Mouse (Mus musculus): ENCODE results near the gene Rnaset2a. TPM values are rescaled to one million over a fixed set of nuclear protein-coding genes. Genes with fewer than 3 reads are reported as not detected.
A peak's percentile ranks its signal among the peaks of the same experiment; 100 is the strongest.
"Not testable (repeated sequence)": the region's sequence is repeated elsewhere in the genome, so short reads cannot be mapped to it uniquely, and the experiment has no call there.

Gene Rnaset2a
- polyA plus RNA-seq, 1 experiment from 2014 or later, result 39.0 TPM

DNA sequence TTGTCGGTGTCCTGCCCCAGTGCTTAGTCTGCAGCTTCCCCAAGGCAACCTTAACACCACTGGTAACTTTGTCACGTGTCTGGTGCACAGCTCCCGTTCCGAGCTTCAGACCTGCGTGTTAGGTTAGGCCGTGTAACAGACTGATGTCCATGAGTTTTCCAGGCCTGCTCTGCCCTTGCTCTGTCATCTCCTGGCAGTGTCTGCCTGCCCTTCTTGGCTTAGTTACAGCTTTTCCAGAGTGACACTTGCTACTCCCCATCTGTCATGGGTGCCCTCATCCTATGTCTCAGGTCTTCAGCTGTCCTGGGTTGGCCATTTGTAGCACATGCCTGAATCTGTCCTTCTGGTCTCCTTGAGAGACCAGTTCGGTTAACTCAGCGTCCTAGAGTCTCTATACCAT is 19.5 kb upstream of the Rnaset2a start:
- ATAC-seq; H3K9me3 ChIP-seq (ENCODE audit: control insufficient read depth, low read length); H3K27ac ChIP-seq (ENCODE audit: low read length); H3K4me2 ChIP-seq (ENCODE audit: low read depth, low read length); H3K36me3 ChIP-seq (ENCODE audit: control insufficient read depth, insufficient read depth, low read length); H3K9ac ChIP-seq (ENCODE audit: low read depth, low read length); H3K4me1 ChIP-seq (ENCODE audit: control insufficient read depth, insufficient read depth, low read length); H3K27me3 ChIP-seq (replicated peaks; ENCODE audit: control insufficient read depth, insufficient read depth, low read length); H3K4me3 ChIP-seq (ENCODE audit: low read length): not testable (repeated sequence)
- WGBS, result 86% methylated on average over 5 of the region's 8 CpGs

DNA sequence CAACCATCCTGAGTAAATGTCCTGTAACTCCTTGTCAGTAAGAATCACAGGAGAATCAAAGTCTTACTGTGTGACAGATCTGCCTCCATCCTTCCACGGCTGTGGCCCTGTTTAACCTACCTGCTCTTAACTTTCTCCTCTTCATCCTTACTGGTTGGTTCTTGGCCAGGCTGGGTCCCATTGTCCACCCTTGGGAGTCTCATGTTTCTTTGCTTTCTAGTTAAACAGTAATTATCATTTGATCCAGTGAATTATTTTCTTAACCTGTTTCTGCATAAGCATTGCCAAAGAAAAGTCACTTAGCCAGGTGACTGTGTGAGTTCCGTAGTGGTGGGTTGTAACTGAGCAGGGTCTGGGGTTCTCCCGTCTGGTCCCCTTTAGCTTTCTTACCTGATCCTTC is 18.6 kb upstream of the Rnaset2a start:
- Histone ChIP-seq H3K4me3 (ENCODE audit: low read length) (peak overlapping the region; percentile 51; the same call in 1 of the 2 replicates), H3K4me2 (ENCODE audit: low read depth, low read length) (0 out of 2 replicates have a peak overlapping the region, but pooled peaks have one; percentile 22)
- H3K9ac ChIP-seq (ENCODE audit: low read depth, low read length); H3K9me3 ChIP-seq (ENCODE audit: control insufficient read depth, low read length); H3K27me3 ChIP-seq (replicated peaks; ENCODE audit: control insufficient read depth, insufficient read depth, low read length); H3K36me3 ChIP-seq (ENCODE audit: control insufficient read depth, insufficient read depth, low read length); H3K27ac ChIP-seq (ENCODE audit: low read length); ATAC-seq; H3K4me1 ChIP-seq (ENCODE audit: control insufficient read depth, insufficient read depth, low read length): not testable (repeated sequence)
- 53% methylated on average over 2 of the region's 3 CpGs for WGBS

GRCm38 (mm10) chr17:8165977-8166376 is 18.1 kb upstream of the Rnaset2a start:
- ATAC-seq; H3K27ac ChIP-seq (ENCODE audit: low read length); H3K4me1 ChIP-seq (ENCODE audit: control insufficient read depth, insufficient read depth, low read length); H3K27me3 ChIP-seq (replicated peaks; ENCODE audit: control insufficient read depth, insufficient read depth, low read length); H3K36me3 ChIP-seq (ENCODE audit: control insufficient read depth, insufficient read depth, low read length); H3K9me3 ChIP-seq (ENCODE audit: control insufficient read depth, low read length): not testable (repeated sequence)
- Histone ChIP-seq H3K4me2 (ENCODE audit: low read depth, low read length) (0 out of 2 replicates have a peak overlapping the region, but pooled peaks have one; percentile 22), H3K9ac (ENCODE audit: low read depth, low read length) (peak overlapping the region; percentile 58; the same call in 1 of the 2 replicates), H3K4me3 (ENCODE audit: low read length) (peak overlapping the region; percentile 51)
- under 1% methylated on average over 10 of the region's 11 CpGs for WGBS

GRCm38 (mm10) chr17:8165608-8165945 is 17.7 kb upstream of the Rnaset2a start:
- not testable (repeated sequence) for H3K36me3 ChIP-seq (ENCODE audit: control insufficient read depth, insufficient read depth, low read length); H3K27ac ChIP-seq (ENCODE audit: low read length); H3K27me3 ChIP-seq (replicated peaks; ENCODE audit: control insufficient read depth, insufficient read depth, low read length); H3K9me3 ChIP-seq (ENCODE audit: control insufficient read depth, low read length); H3K4me2 ChIP-seq (ENCODE audit: low read depth, low read length); H3K4me1 ChIP-seq (ENCODE audit: control insufficient read depth, insufficient read depth, low read length); ATAC-seq
- Histone ChIP-seq H3K4me3 (ENCODE audit: low read length) (peak overlapping the region; percentile 51), H3K9ac (ENCODE audit: low read depth, low read length) (peak overlapping the region; percentile 58; the same call in 1 of the 2 replicates)
- under 1% methylated on average over 35 of the region's 42 CpGs for WGBS

DNA sequence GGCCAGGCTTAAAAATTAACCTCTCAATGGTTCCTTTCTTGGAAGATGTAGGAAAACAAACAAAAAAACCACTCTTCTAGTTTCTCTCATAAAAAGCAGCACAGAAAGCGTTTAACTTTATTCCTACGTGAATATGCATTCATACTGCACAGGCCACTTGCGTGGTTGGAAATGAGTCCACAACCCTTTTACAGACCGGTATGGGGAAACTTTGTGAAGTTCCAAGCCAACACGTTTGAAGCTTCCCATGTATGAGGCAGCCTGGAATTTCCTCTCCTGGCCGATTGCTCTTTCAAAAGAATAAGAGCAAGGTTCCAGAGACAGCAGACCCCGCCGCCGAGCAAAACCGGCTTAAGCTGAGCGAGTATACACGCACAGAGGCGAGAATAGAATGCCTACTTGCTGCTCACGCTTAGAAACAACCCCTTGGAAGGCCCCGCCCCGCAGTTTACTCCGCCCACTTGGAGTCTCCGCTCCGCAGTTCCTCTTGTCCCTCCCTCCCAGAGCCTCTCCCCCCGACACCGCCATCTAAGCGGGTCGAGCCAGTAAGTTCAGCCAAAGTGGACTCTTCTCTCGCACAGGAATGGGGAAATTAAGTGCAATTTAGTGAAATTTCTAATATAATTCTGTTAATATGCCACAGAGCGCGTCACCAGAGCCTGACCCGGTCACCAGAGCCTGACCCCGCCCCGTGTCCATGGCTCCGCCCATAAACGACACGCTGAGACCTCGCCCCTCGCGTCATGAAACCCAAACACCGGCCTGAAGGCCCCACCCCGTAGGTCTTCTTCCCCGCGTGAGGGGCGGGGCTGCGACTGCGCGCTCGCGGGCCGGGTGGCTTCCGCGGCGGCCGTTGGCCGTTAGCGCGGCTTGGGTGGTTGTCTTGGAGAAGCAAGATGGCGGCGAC is 17.1 kb upstream of the Rnaset2a start, which contains the start of gene Fgfr1op:
TSS of gene Fgfr1op (plus strand) at position 801 of the 907 bp plus-strand sequence.
- H3K4me1 ChIP-seq (ENCODE audit: control insufficient read depth, insufficient read depth, low read length); H3K9me3 ChIP-seq (ENCODE audit: control insufficient read depth, low read length); H3K27ac ChIP-seq (ENCODE audit: low read length); H3K27me3 ChIP-seq (replicated peaks; ENCODE audit: control insufficient read depth, insufficient read depth, low read length); H3K36me3 ChIP-seq (ENCODE audit: control insufficient read depth, insufficient read depth, low read length): not testable (repeated sequence)
- Histone ChIP-seq H3K4me3 (ENCODE audit: low read length) (peak within 1 kb of the TSS; percentile 51), H3K4me2 (ENCODE audit: low read depth, low read length) (peak within 1 kb of the TSS; percentile 43), H3K9ac (ENCODE audit: low read depth, low read length) (peak within 1 kb of the TSS; percentile 58; the same call in 1 of the 2 replicates)
- peak; percentile 98 for ATAC-seq
- under 1% methylated on average over 12 of the region's 55 CpGs for WGBS

- H3K4me1 ChIP-seq (ENCODE audit: control insufficient read depth, insufficient read depth, low read length); ATAC-seq; H3K4me2 ChIP-seq (ENCODE audit: low read depth, low read length); H3K9me3 ChIP-seq (ENCODE audit: control insufficient read depth, low read length); H3K36me3 ChIP-seq (ENCODE audit: control insufficient read depth, insufficient read depth, low read length); H3K9ac ChIP-seq (ENCODE audit: low read depth, low read length); H3K27ac ChIP-seq (ENCODE audit: low read length); H3K27me3 ChIP-seq (replicated peaks; ENCODE audit: control insufficient read depth, insufficient read depth, low read length); H3K4me3 ChIP-seq (ENCODE audit: low read length): not testable (repeated sequence)
- WGBS, result 46% methylated on average over 2 of the region's 3 CpGs
These were observed 13.1 kb upstream of the Rnaset2a start for GRCm38 (mm10) chr17:8160969-8161368.

- not testable (repeated sequence) for ATAC-seq; H3K9me3 ChIP-seq (ENCODE audit: control insufficient read depth, low read length); H3K36me3 ChIP-seq (ENCODE audit: control insufficient read depth, insufficient read depth, low read length); H3K4me1 ChIP-seq (ENCODE audit: control insufficient read depth, insufficient read depth, low read length); H3K4me3 ChIP-seq (ENCODE audit: low read length); H3K27me3 ChIP-seq (replicated peaks; ENCODE audit: control insufficient read depth, insufficient read depth, low read length); H3K9ac ChIP-seq (ENCODE audit: low read depth, low read length); H3K27ac ChIP-seq (ENCODE audit: low read length); H3K4me2 ChIP-seq (ENCODE audit: low read depth, low read length)
- no CpG with 5 or more reads among the region's 1 CpGs for WGBS
These were observed 10.7 kb upstream of the Rnaset2a start for GRCm38 (mm10) chr17:8158627-8159026.

DNA sequence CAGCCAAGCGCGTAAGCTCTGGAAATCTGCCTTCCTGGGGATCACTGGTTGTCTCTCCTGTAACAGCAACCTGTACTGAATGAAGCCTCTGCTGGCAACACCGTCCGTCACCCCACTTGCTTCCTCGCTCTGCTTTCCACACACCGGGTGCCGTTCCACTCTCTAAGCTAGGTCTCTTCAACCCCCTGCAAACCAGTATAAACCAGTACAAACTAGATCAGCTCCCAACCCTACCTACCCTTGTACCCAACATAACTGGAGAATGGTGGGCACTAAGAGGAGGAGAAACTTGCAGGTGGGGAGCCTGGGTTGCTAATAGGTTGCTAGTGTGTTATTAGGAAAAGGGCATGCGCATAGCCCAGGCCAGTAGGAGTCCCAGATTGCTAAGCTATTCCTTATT is 8.1 kb upstream of the Rnaset2a start:
- not testable (repeated sequence) for H3K27ac ChIP-seq (ENCODE audit: low read length); H3K9me3 ChIP-seq (ENCODE audit: control insufficient read depth, low read length); H3K4me1 ChIP-seq (ENCODE audit: control insufficient read depth, insufficient read depth, low read length); H3K4me2 ChIP-seq (ENCODE audit: low read depth, low read length); H3K9ac ChIP-seq (ENCODE audit: low read depth, low read length); H3K27me3 ChIP-seq (replicated peaks; ENCODE audit: control insufficient read depth, insufficient read depth, low read length); H3K36me3 ChIP-seq (ENCODE audit: control insufficient read depth, insufficient read depth, low read length); ATAC-seq; H3K4me3 ChIP-seq (ENCODE audit: low read length)
- no CpG with 5 or more reads among the region's 8 CpGs for WGBS

DNA sequence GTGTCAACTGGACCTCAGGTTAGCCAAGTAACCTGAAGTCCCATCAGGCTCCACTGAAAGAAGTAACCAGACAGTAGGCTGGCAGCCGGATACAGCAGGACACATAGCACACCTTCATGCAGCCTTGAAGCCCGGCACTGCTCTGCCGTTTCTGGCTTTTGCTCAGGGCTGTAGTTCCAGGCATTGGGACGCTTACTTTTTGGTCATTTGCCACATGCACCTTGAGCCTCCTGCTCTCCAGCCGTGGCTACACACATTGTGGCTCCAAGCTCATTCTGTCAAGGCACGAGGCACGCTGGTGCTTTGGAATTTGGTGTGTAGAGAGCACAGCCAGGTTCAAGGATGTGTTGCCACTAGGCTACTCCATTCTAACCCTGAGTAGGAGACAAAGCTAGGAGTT is 7.1 kb upstream of the Rnaset2a start:
- H3K9ac ChIP-seq (ENCODE audit: low read depth, low read length); H3K27me3 ChIP-seq (replicated peaks; ENCODE audit: control insufficient read depth, insufficient read depth, low read length); H3K9me3 ChIP-seq (ENCODE audit: control insufficient read depth, low read length); H3K36me3 ChIP-seq (ENCODE audit: control insufficient read depth, insufficient read depth, low read length); H3K4me1 ChIP-seq (ENCODE audit: control insufficient read depth, insufficient read depth, low read length); H3K4me3 ChIP-seq (ENCODE audit: low read length); H3K27ac ChIP-seq (ENCODE audit: low read length); H3K4me2 ChIP-seq (ENCODE audit: low read depth, low read length); ATAC-seq: not testable (repeated sequence)
- WGBS, result 88% methylated on average over 7 of the region's 7 CpGs

Measured in intestine, embryonic 16.5 days (tissue).